Mouse (Mus musculus) lung, postnatal 10 days (tissue): Measurements from ENCODE around the gene Rps8.

Experiments
- DNase-seq: peaks from one replicate; pipeline ENCODE4 v3.0.0; 2021

Rps8 gene

GRCm38 (mm10) chr4:117124518-117125347, 31.3 kb downstream of the Rps8 start:
- DNase-seq: peak; percentile 61

- no peak for DNase-seq
These were observed 31.9 kb downstream of the Rps8 start for GRCm38 (mm10) chr4:117124218-117124517.

GRCm38 (mm10) chr4:117123546-117124217, 32.4 kb downstream of the Rps8 start:
- DNase-seq: no peak

GRCm38 (mm10) chr4:117122209-117122608, 33.8 kb downstream of the Rps8 start:
- no peak for DNase-seq

GRCm38 (mm10) chr4:117120445-117121414, 35.3 kb downstream of the Rps8 start:
- DNase-seq: peak; percentile 98

GRCm38 (mm10) chr4:117120052-117120444, 36.0 kb downstream of the Rps8 start:
- no peak for DNase-seq

GRCm38 (mm10) chr4:117119636-117120035, 36.4 kb downstream of the Rps8 start:
- no peak for DNase-seq

GRCm38 (mm10) chr4:117117931-117118330, 38.1 kb downstream of the Rps8 start:
- no peak for DNase-seq

- no peak for DNase-seq
These were observed 40.5 kb downstream of the Rps8 start for GRCm38 (mm10) chr4:117115592-117115991.

- DNase-seq: no peak
These were observed 42.8 kb downstream of the Rps8 start for GRCm38 (mm10) chr4:117113237-117113636.

GRCm38 (mm10) chr4:117110985-117111384, 45.1 kb downstream of the Rps8 start:
- no peak for DNase-seq

GRCm38 (mm10) chr4:117110249-117110648, 45.8 kb downstream of the Rps8 start:
- DNase-seq: no peak

- DNase-seq: no peak
These were observed 46.7 kb downstream of the Rps8 start for GRCm38 (mm10) chr4:117109330-117109729.

- no peak for DNase-seq
These were observed 47.6 kb downstream of the Rps8 start for GRCm38 (mm10) chr4:117108524-117108849.

- no peak for DNase-seq
These were observed 48.1 kb downstream of the Rps8 start for GRCm38 (mm10) chr4:117107813-117108523.

- no peak for DNase-seq
These were observed 50.9 kb downstream of the Rps8 start for GRCm38 (mm10) chr4:117105127-117105526.

- DNase-seq: no peak
These were observed 51.4 kb downstream of the Rps8 start for GRCm38 (mm10) chr4:117104672-117105071.
